Mouse (Mus musculus) layer of hippocampus, postnatal 10 days (tissue): ENCODE measurements at regions not wholly inside any gene's neighbourhood (a gene's known extent, or its start where the extent isn't known, plus 50 kb on each side); places are given as distances from the start of the nearest gene placed in this dataset.

Experiments
- DNase-seq, 2 experiments: peaks; one replicate each; pipeline ENCODE4 v3.0.0; 2021; ENCODE audit warnings: low spot score in 2 of 2

DNA sequence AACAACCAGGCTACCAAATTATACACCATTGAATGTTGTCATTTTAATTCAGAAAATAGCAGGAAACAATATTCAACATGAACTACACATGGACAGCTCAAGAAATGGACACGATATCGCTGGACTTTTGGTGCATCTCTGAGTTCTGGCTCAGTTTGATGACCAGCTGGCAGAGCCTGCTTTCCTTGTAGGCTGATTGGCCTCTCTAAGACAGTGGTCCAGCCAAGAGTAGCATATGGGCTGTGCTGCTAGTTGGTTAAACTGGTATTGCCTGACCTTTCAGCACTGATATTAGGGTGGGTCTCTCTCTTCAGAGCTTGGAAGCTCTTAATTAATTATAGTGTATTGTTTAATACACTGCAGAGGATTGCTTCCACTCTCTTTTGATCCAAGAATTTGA lies 705.8 kb upstream of the Ddx18 start:
- no peak for DNase-seq

- no peak for DNase-seq
Observed at GRCm38 (mm10) chr1:122243031-122243430, 675.2 kb upstream of the Ddx18 start.

- DNase-seq: no peak
Observed at GRCm38 (mm10) chr1:122241511-122241910, 673.7 kb upstream of the Ddx18 start.

GRCm38 (mm10) chr1:122230442-122230841 lies 662.7 kb upstream of the Ddx18 start:
- no peak for DNase-seq

- DNase-seq: peak; percentile 7 to 12
Observed at GRCm38 (mm10) chr1:122212484-122212883, 644.7 kb upstream of the Ddx18 start.

DNA sequence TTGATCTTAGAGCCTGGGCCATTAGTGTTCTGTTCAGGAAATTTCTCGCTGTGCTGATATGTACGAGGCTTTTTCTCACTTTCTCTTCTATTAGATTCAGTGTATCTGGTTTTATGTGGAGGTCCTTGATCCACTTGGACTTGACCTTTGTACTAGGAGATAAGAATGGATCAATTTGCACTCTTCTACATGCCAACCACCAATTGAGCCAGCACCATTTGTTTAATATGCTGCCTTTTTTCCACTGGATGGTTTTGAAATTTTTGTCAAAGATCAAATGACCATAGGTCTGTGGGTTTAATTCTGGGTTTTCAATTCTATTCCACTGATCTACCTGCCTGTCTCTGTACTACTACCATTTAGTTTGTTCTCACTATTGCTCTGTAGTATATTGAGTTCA lies 640.8 kb upstream of the Ddx18 start:
- DNase-seq: no peak

DNA sequence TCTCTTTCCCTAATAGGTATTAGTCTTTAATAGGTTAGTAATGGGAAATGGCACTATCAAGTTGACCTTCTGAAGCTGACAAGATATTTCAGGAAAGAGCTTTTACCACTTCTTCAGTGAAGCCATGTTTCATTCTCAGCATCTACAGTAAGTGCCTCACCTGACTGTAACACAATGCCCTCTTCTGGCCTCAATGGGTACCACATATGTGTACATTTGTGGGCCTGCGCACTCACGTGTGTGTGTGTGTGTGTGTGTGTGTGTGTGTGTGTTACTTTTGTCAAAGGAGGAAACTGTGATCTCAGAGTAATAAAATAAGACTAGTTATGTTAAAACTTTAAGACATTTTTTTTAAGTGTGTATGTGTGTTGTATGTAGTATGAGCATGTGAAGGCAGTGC lies 601.8 kb upstream of the Ddx18 start:
- DNase-seq: no peak

GRCm38 (mm10) chr1:122161798-122162197 lies 594.0 kb upstream of the Ddx18 start:
- DNase-seq: no peak

GRCm38 (mm10) chr1:122141362-122141761 lies 573.6 kb upstream of the Ddx18 start:
- DNase-seq: no peak

- no peak for DNase-seq
Observed at GRCm38 (mm10) chr1:122123954-122124353, 556.2 kb upstream of the Ddx18 start.

DNA sequence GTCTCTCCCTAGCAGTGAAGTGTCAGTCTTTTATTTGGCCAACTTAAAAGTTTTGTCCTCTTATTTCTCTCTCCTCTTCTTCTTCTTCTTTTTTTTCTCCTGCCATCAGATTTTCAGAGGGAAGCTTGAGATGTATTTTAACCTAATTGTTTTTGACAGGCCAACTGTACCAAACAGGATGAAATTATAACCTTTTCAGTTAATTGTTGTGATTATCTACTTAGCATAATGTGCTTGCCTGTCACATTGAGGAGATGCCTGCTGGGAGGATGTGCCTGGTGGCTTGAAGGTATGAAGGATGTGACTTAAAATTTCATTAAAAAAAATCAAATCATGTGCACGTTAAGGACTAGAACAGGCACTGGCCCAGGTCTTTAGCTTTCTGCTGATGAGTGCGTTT lies 527.9 kb upstream of the Ddx18 start:
- no peak for DNase-seq

DNA sequence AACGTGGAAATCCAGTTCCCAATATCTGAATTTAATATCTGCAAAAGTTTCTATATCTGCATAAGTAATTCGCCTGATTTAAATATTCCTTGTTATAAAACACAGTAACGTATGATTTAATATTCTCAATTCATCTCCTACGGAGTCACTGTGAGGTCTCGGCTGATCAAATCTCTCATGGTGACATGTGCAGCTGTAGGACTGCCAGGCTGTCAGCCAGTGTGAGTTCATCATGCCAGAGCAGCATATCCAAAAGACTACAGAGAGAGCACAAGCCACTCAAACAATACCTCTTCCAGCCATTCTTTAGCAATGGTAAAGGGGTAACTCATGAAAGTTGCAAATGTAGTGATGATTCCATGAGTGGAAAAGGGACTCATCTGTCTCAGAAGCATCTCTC lies 514.7 kb upstream of the Ddx18 start:
- DNase-seq: no peak

GRCm38 (mm10) chr1:122076085-122076484 lies 508.3 kb upstream of the Ddx18 start:
- DNase-seq: no peak

GRCm38 (mm10) chr1:122055146-122055545 lies 487.4 kb upstream of the Ddx18 start:
- no peak for DNase-seq

- DNase-seq: no peak
Observed at GRCm38 (mm10) chr1:122048112-122048725, 480.4 kb upstream of the Ddx18 start.

GRCm38 (mm10) chr1:122043896-122044295 lies 476.1 kb upstream of the Ddx18 start:
- DNase-seq: no peak

- DNase-seq: peak; percentile 37 to 46
Observed at GRCm38 (mm10) chr1:122043114-122043513, 475.3 kb upstream of the Ddx18 start.

GRCm38 (mm10) chr1:122007749-122008148 lies 440.0 kb upstream of the Ddx18 start:
- no peak for DNase-seq

GRCm38 (mm10) chr1:121996461-121996860 lies 428.7 kb upstream of the Ddx18 start:
- DNase-seq: no peak

GRCm38 (mm10) chr1:121990653-121991052 lies 422.9 kb upstream of the Ddx18 start:
- DNase-seq: no peak

- DNase-seq: no peak
Observed at GRCm38 (mm10) chr1:121958942-121959341, 391.2 kb upstream of the Ddx18 start.

DNA sequence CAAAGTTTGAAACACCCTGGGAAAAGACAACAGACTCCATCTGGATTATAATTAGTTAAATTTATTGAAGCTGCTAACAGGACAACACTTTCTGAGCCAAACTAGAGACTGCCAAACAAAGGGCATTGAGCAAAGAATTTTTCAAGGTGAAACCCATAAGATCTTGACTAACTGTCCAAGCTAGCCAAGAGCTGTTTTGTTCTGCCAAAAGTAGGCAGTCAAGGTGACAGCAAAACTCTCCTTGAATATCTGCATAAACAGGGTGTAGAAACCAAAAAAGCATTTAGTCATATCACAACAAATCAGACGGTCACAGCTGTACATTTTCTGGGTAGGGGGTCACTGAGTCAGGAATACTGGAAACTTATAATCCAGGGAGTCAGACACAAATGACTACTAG lies 368.1 kb upstream of the Ddx18 start:
- no peak for DNase-seq
